Mouse (Mus musculus): ENCODE data around the gene Sh3bgrl2. TPM values are rescaled to one million over a fixed set of nuclear protein-coding genes. Genes with fewer than 3 reads are reported as not detected.

The Sh3bgrl2 gene
- polyA plus RNA-seq, 2 experiments = 3.5 to 9.7 TPM

- TF ChIP-seq EP300 (IDR thresholded peaks at IDR 0.05; ENCODE audit: low read depth) = no peak
- no peak for TF ChIP-seq CTCF (IDR thresholded peaks at IDR 0.05; ENCODE audit: low read depth)
- no peaks in the 10 kb centered on the region for H3K27me3 ChIP-seq (ENCODE audit: control insufficient read depth, insufficient read depth, low read length)
Observed at GRCm38 (mm10) chr9:83625085-83625484, 77.0 kb downstream of the Sh3bgrl2 start.

GRCm38 (mm10) chr9:83628669-83629612 lies 80.8 kb downstream of the Sh3bgrl2 start:
- Histone ChIP-seq H3K4me3 (ENCODE audit: insufficient read depth in 1 of 2, low read depth in 2 of 2, low read length in 2 of 2) (no peak overlapping the region), H3K36me3 (replicated peaks; ENCODE audit: control insufficient read depth, insufficient read depth, low read depth) (no peaks in the 10 kb centered on the region), H3K9me3 (ENCODE audit: control insufficient read depth, low read length) (no peaks in the 10 kb centered on the region), H3K4me2 (ENCODE audit: low read depth) (no peak overlapping the region), H3K27ac (no peak overlapping the region), H3K9ac (replicated peaks) (no peak overlapping the region), H3K27me3 (ENCODE audit: control insufficient read depth, insufficient read depth, low read length) (no peaks in the 10 kb centered on the region), H3K4me1 (replicated peaks; ENCODE audit: control insufficient read depth in 2 of 2, insufficient read depth in 2 of 2, low read length in 1 of 2) (no peaks in the 10 kb centered on the region)
- WGBS (ENCODE audit: insufficient replicate concordance) = 46% methylated on average over 19 of the region's 19 CpGs
- TF ChIP-seq EP300 (IDR thresholded peaks at IDR 0.05; ENCODE audit: low read depth) = no peak
- TF ChIP-seq CTCF (IDR thresholded peaks at IDR 0.05; ENCODE audit: low read depth) = no peak
- ATAC-seq (ENCODE audit: insufficient read depth) (no peak), DNase-seq (ENCODE audit: low read depth in 3 of 3, low spot score in 3 of 3) (no peak)

More at GRCm38 (mm10) chr9:83625085-83625484, 77.0 kb downstream of the Sh3bgrl2 start:
- Histone ChIP-seq H3K9me3 (ENCODE audit: control insufficient read depth, low read length) (no peaks in the 10 kb centered on the region), H3K27ac (no peak overlapping the region), H3K4me1 (replicated peaks; ENCODE audit: control insufficient read depth in 2 of 2, insufficient read depth in 2 of 2, low read length in 1 of 2) (no peaks in the 10 kb centered on the region), H3K4me3 (ENCODE audit: insufficient read depth in 1 of 2, low read depth in 2 of 2, low read length in 2 of 2) (no peak overlapping the region), H3K36me3 (replicated peaks; ENCODE audit: control insufficient read depth, insufficient read depth, low read depth) (no peaks in the 10 kb centered on the region), H3K9ac (replicated peaks) (no peak overlapping the region), H3K4me2 (ENCODE audit: low read depth) (no peak overlapping the region)
- WGBS (ENCODE audit: insufficient replicate concordance) = 61% methylated on average over 5 of the region's 5 CpGs
- DNase-seq (ENCODE audit: low read depth in 3 of 3, low spot score in 3 of 3) (no peak), ATAC-seq (ENCODE audit: insufficient read depth) (no peak)

- TF ChIP-seq CTCF (IDR thresholded peaks at IDR 0.05; ENCODE audit: low read depth) (no peak), EP300 (IDR thresholded peaks at IDR 0.05; ENCODE audit: low read depth) (no peak)
- no peaks in the 10 kb centered on the region for H3K36me3 ChIP-seq (replicated peaks; ENCODE audit: control insufficient read depth, insufficient read depth, low read depth)
- no peaks in the 10 kb centered on the region for H3K4me1 ChIP-seq (replicated peaks; ENCODE audit: control insufficient read depth in 2 of 2, insufficient read depth in 2 of 2, low read length in 1 of 2)
- H3K27ac ChIP-seq = no peak overlapping the region
- H3K4me2 ChIP-seq (ENCODE audit: low read depth) = no peak overlapping the region
- ATAC-seq (ENCODE audit: insufficient read depth) (no peak), DNase-seq (ENCODE audit: low read depth in 3 of 3, low spot score in 3 of 3) (no peak)
- H3K9ac ChIP-seq (replicated peaks) = no peak overlapping the region
- 48% methylated on average over 6 of the region's 6 CpGs for WGBS (ENCODE audit: insufficient replicate concordance)
- no peak overlapping the region for H3K4me3 ChIP-seq (ENCODE audit: insufficient read depth in 1 of 2, low read depth in 2 of 2, low read length in 2 of 2)
- H3K9me3 ChIP-seq (ENCODE audit: control insufficient read depth, low read length) = no peaks in the 10 kb centered on the region
- H3K27me3 ChIP-seq (ENCODE audit: control insufficient read depth, insufficient read depth, low read length) = no peaks in the 10 kb centered on the region
Observed at GRCm38 (mm10) chr9:83630341-83630740, 82.2 kb downstream of the Sh3bgrl2 start.

- Histone ChIP-seq H3K4me1 (replicated peaks; ENCODE audit: control insufficient read depth in 2 of 2, insufficient read depth in 2 of 2, low read length in 1 of 2) (no peaks in the 10 kb centered on the region), H3K27me3 (ENCODE audit: control insufficient read depth, insufficient read depth, low read length) (no peaks in the 10 kb centered on the region), H3K4me3 (ENCODE audit: insufficient read depth in 1 of 2, low read depth in 2 of 2, low read length in 2 of 2) (no peak overlapping the region), H3K4me2 (ENCODE audit: low read depth) (no peak overlapping the region), H3K27ac (no peak overlapping the region), H3K36me3 (replicated peaks; ENCODE audit: control insufficient read depth, insufficient read depth, low read depth) (no peaks in the 10 kb centered on the region), H3K9ac (replicated peaks) (no peak overlapping the region), H3K9me3 (ENCODE audit: control insufficient read depth, low read length) (no peaks in the 10 kb centered on the region)
- WGBS (ENCODE audit: insufficient replicate concordance) = 43% methylated on average over 5 of the region's 5 CpGs
- no peak for ATAC-seq (ENCODE audit: insufficient read depth)
- TF ChIP-seq CTCF (IDR thresholded peaks at IDR 0.05; ENCODE audit: low read depth) = no peak; the same call in 1 of the 2 replicates
- no peak for DNase-seq (ENCODE audit: low read depth in 3 of 3, low spot score in 3 of 3)
Observed at GRCm38 (mm10) chr9:83631920-83632319, 83.8 kb downstream of the Sh3bgrl2 start.

- Histone ChIP-seq H3K36me3 (replicated peaks; ENCODE audit: control insufficient read depth, insufficient read depth, low read depth) (no peaks in the 10 kb centered on the region), H3K27me3 (ENCODE audit: control insufficient read depth, insufficient read depth, low read length) (no peaks in the 10 kb centered on the region), H3K27ac (no peak overlapping the region), H3K4me1 (replicated peaks; ENCODE audit: control insufficient read depth in 2 of 2, insufficient read depth in 2 of 2, low read length in 1 of 2) (no peaks in the 10 kb centered on the region), H3K4me2 (ENCODE audit: low read depth) (no peak overlapping the region), H3K9me3 (ENCODE audit: control insufficient read depth, low read length) (no peaks in the 10 kb centered on the region), H3K4me3 (ENCODE audit: insufficient read depth in 1 of 2, low read depth in 2 of 2, low read length in 2 of 2) (no peak overlapping the region), H3K9ac (replicated peaks) (no peak overlapping the region)
- DNase-seq (ENCODE audit: low read depth in 3 of 3, low spot score in 3 of 3) = no peak
- no peak for ATAC-seq (ENCODE audit: insufficient read depth)
- 61% methylated on average over 3 of the region's 3 CpGs for WGBS (ENCODE audit: insufficient replicate concordance)
- TF ChIP-seq EP300 (IDR thresholded peaks at IDR 0.05; ENCODE audit: low read depth) (no peak), CTCF (IDR thresholded peaks at IDR 0.05; ENCODE audit: low read depth) (no peak)
Observed at GRCm38 (mm10) chr9:83634703-83635102, 86.6 kb downstream of the Sh3bgrl2 start.
